Mouse (Mus musculus): Measurements from ENCODE around the gene Samm50.

GRCm38 (mm10) chr15:84258602-84259355 is 66.7 kb downstream of the Samm50 start:
- TF ChIP-seq CTCF (conservative IDR thresholded peaks at IDR 0.05; ENCODE audit: low read length) (no peak), NANOG (IDR thresholded peaks at IDR 0.05; ENCODE audit: borderline replicate concordance, low read length) (no peak), POU5F1 (IDR thresholded peaks at IDR 0.05; ENCODE audit: borderline replicate concordance, low read length) (no peak)
